Mouse (Mus musculus) forebrain, embryonic 16.5 days (tissue): ENCODE data around the gene Sox1. TPM values are rescaled to one million over a fixed set of nuclear protein-coding genes. Genes with fewer than 3 reads are reported as not detected.

Source experiments
- ATAC-seq: fragments of 200-750 bp; cut with Nextera tagmentation; 2 replicates; pipeline ENCODE4 v1.8.0; 2017; ENCODE audit warnings: mild to moderate bottlenecking, moderate library complexity
- H3K27ac ChIP-seq: fragments of 300-500 bp; sonication (generic); 2 replicates; pipeline ENCODE4 v1.5.1; 2014; ENCODE audit warnings: low read length, control low read depth
- H3K27me3 ChIP-seq: fragments of 300-500 bp; sonication (generic); replicated peaks from 2 replicates; pipeline ENCODE4 v1.6.1; 2014; ENCODE audit warnings: low read length; ENCODE audit not compliant: control insufficient read depth, insufficient read depth
- H3K36me3 ChIP-seq: fragments of 300-500 bp; sonication (generic); 2 replicates; pipeline ENCODE4 v1.6.1; 2014; ENCODE audit not compliant: control insufficient read depth, insufficient read depth
- H3K4me1 ChIP-seq: fragments of 300-500 bp; sonication (generic); replicated peaks from 2 replicates; pipeline ENCODE4 v1.6.1; 2014; ENCODE audit warnings: low read length; ENCODE audit not compliant: control insufficient read depth, insufficient read depth
- H3K4me2 ChIP-seq: fragments of 300-500 bp; sonication (generic); 2 replicates; pipeline ENCODE4 v1.6.1; 2014; ENCODE audit warnings: mild to moderate bottlenecking, low read length, control low read depth
- H3K4me3 ChIP-seq: fragments of 300-500 bp; sonication (generic); replicated peaks from 2 replicates; pipeline ENCODE4 v1.5.1; 2014; ENCODE audit warnings: mild to moderate bottlenecking, low read length, control low read depth
- H3K9ac ChIP-seq: fragments of 300-500 bp; sonication (generic); replicated peaks from 2 replicates; pipeline ENCODE4 v1.6.1; 2014; ENCODE audit warnings: low read depth, low read length, control low read depth
- H3K9me3 ChIP-seq: fragments of 300-500 bp; sonication (generic); 2 replicates; pipeline ENCODE4 v1.6.1; 2016; ENCODE audit warnings: low read length; ENCODE audit not compliant: control insufficient read depth
- WGBS: fragments of 180-500 bp; shearing (Covaris S2); extraction: QIAGEN DNeasy Blood & Tissue Kit; methylation state at CpG from one replicate; pipeline ENCODE4 v1.1.7; 2014; 5-methylcytosine and 5-hydroxymethylcytosine counted together
- polyA plus RNA-seq: library from polyadenylated mRNA; unstranded; fragments of >200 nt; fragmentation: Nextera tagmentation; extraction: Ambion mirVana; gene quantifications from 2 replicates; pipeline ENCODE4 v1.2.1, GENCODE M21; 2015

Gene Sox1
- polyA plus RNA-seq, 1 experiment from 2014 or later: 4.4 TPM

GRCm38 (mm10) chr8:12408020-12408419 lies 12.9 kb downstream of the Sox1 start:
- Histone ChIP-seq H3K27ac (no peak overlapping the region), H3K27me3 (0 out of 2 replicates have a peak, but pooled peaks cover 2% of the 10 kb centered on the region), H3K36me3 (no peaks in the 10 kb centered on the region), H3K4me1 (peaks cover 12% of the 10 kb centered on the region), H3K4me2 (no peak overlapping the region), H3K9me3 (no peaks in the 10 kb centered on the region), H3K4me3 (no peak overlapping the region), H3K9ac (no peak overlapping the region)
- WGBS: 32% methylated on average over 10 of the region's 10 CpGs
- ATAC-seq: no peak

- Histone ChIP-seq H3K4me1 (peaks cover 2% of the 10 kb centered on the region; the same call in 1 of the 2 replicates), H3K27me3 (no peaks in the 10 kb centered on the region), H3K36me3 (no peaks in the 10 kb centered on the region), H3K27ac (no peak overlapping the region), H3K9ac (no peak overlapping the region), H3K9me3 (no peaks in the 10 kb centered on the region), H3K4me2 (no peak overlapping the region), H3K4me3 (no peak overlapping the region)
- WGBS: 65% methylated on average over 3 of the region's 3 CpGs
- no peak for ATAC-seq
These were observed 14.9 kb downstream of the Sox1 start for GRCm38 (mm10) chr8:12409976-12410375.

- Histone ChIP-seq H3K27ac (no peak overlapping the region), H3K9ac (no peak overlapping the region), H3K4me2 (no peak overlapping the region), H3K27me3 (no peaks in the 10 kb centered on the region), H3K9me3 (no peaks in the 10 kb centered on the region), H3K36me3 (no peaks in the 10 kb centered on the region), H3K4me3 (no peak overlapping the region), H3K4me1 (no peaks in the 10 kb centered on the region; the same call in 1 of the 2 replicates)
- 92% methylated on average over 2 of the region's 2 CpGs for WGBS
- no peak for ATAC-seq
These were observed 22.0 kb downstream of the Sox1 start for GRCm38 (mm10) chr8:12417056-12417455.

- 86% methylated on average over 2 of the region's 2 CpGs for WGBS
- Histone ChIP-seq H3K27ac (no peak overlapping the region), H3K4me3 (no peak overlapping the region), H3K9ac (no peak overlapping the region), H3K4me1 (peaks cover 2% of the 10 kb centered on the region; the same call in 1 of the 2 replicates), H3K9me3 (no peaks in the 10 kb centered on the region), H3K36me3 (no peaks in the 10 kb centered on the region), H3K27me3 (no peaks in the 10 kb centered on the region), H3K4me2 (no peak overlapping the region)
- no peak for ATAC-seq
These were observed 25.4 kb downstream of the Sox1 start for GRCm38 (mm10) chr8:12420537-12420936.

GRCm38 (mm10) chr8:12425906-12426305 lies 30.8 kb downstream of the Sox1 start:
- no peak for ATAC-seq
- no peaks in the 10 kb centered on the region for H3K9me3 ChIP-seq
- H3K27ac ChIP-seq: no peak overlapping the region
- H3K9ac ChIP-seq: no peak overlapping the region
- H3K36me3 ChIP-seq: peaks cover 2% of the 10 kb centered on the region; the same call in 1 of the 2 replicates
- H3K4me1 ChIP-seq: peaks cover 38% of the 10 kb centered on the region
- H3K4me3 ChIP-seq: no peak overlapping the region
- no peak overlapping the region for H3K4me2 ChIP-seq
- H3K27me3 ChIP-seq: no peaks in the 10 kb centered on the region
- WGBS: 98% methylated on average over 8 of the region's 8 CpGs

GRCm38 (mm10) chr8:12427346-12427745 lies 32.3 kb downstream of the Sox1 start:
- no peak for ATAC-seq
- 77% methylated on average over 9 of the region's 9 CpGs for WGBS
- Histone ChIP-seq H3K36me3 (peaks cover 2% of the 10 kb centered on the region; the same call in 1 of the 2 replicates), H3K4me2 (no peak overlapping the region), H3K4me1 (peaks cover 46% of the 10 kb centered on the region), H3K9me3 (no peaks in the 10 kb centered on the region), H3K27me3 (no peaks in the 10 kb centered on the region), H3K9ac (no peak overlapping the region), H3K27ac (no peak overlapping the region), H3K4me3 (no peak overlapping the region)

- no peak for ATAC-seq
- H3K9ac ChIP-seq: 0 out of 2 replicates have a peak overlapping the region, but pooled peaks have one; percentile 3
- H3K4me2 ChIP-seq: no peak overlapping the region
- WGBS: 20% methylated on average over 26 of the region's 26 CpGs
- no peak overlapping the region for H3K4me3 ChIP-seq
- H3K27me3 ChIP-seq: no peaks in the 10 kb centered on the region
- peaks cover 2% of the 10 kb centered on the region; the same call in 1 of the 2 replicates for H3K36me3 ChIP-seq
- H3K4me1 ChIP-seq: peaks cover 46% of the 10 kb centered on the region
- H3K9me3 ChIP-seq: no peaks in the 10 kb centered on the region
- H3K27ac ChIP-seq: 0 out of 2 replicates have a peak overlapping the region, but pooled peaks have one; percentile 13
These were observed 33.0 kb downstream of the Sox1 start for GRCm38 (mm10) chr8:12427886-12428799.

- Histone ChIP-seq H3K4me1 (peaks cover 51% of the 10 kb centered on the region), H3K9ac (no peak overlapping the region), H3K9me3 (no peaks in the 10 kb centered on the region), H3K36me3 (peaks cover 2% of the 10 kb centered on the region; the same call in 1 of the 2 replicates), H3K4me3 (no peak overlapping the region), H3K27ac (no peak overlapping the region), H3K4me2 (no peak overlapping the region), H3K27me3 (no peaks in the 10 kb centered on the region)
- WGBS: 13% methylated on average over 5 of the region's 5 CpGs
- ATAC-seq: no peak
These were observed 33.8 kb downstream of the Sox1 start for GRCm38 (mm10) chr8:12428931-12429330.

- ATAC-seq: peak; percentile 2; the same call in 1 of the 2 replicates
- Histone ChIP-seq H3K36me3 (peaks cover 2% of the 10 kb centered on the region; the same call in 1 of the 2 replicates), H3K27me3 (no peaks in the 10 kb centered on the region), H3K4me1 (peaks cover 59% of the 10 kb centered on the region), H3K9ac (no peak overlapping the region), H3K27ac (peak overlapping the region; percentile 66), H3K4me2 (no peak overlapping the region), H3K9me3 (no peaks in the 10 kb centered on the region), H3K4me3 (no peak overlapping the region)
- 9% methylated on average over 9 of the region's 9 CpGs for WGBS
These were observed 34.6 kb downstream of the Sox1 start for GRCm38 (mm10) chr8:12429601-12430172.
